Mouse (Mus musculus): ENCODE results near the gene Olfr809.

DNA sequence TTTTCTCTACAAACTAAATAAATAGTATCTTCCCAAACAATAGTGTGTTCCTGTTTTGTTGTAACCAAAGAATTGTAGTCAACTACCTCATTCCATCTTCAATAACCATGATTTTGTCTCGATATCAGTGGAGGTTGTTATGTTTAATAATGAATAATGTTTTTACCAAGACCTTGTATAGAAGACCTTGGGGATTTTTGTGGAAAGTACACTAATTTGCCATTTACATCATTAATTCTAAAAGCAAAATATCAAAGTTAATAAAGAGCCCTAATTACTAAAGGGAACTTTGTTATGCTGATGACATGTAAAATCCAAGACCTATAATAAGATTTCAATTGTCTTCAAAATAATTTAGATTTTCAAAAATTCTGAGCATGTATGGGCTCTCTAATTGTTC, 16.7 kb upstream of the Olfr809 start, which contains the start of gene Olfr807:
- TF ChIP-seq CTCF (IDR thresholded peaks at IDR 0.05; ENCODE audit: borderline replicate concordance, insufficient read depth, low read length): no peak
- no peak for TF ChIP-seq POLR2A (IDR thresholded peaks at IDR 0.05; ENCODE audit: low read depth, low read length)

All from embryonic fibroblast, embryonic 13.5 days (primary cell).